Mouse (Mus musculus): ENCODE results near the gene Stom. TPM values are rescaled to one million over a fixed set of nuclear protein-coding genes. Genes with fewer than 3 reads are reported as not detected.

Gene Stom
- polyA plus RNA-seq, 1 experiment from 2014 or later: 28.7 TPM

- Histone ChIP-seq H3K4me2 (ENCODE audit: low read length) (no peak overlapping the region), H3K4me3 (ENCODE audit: low read length) (no peak overlapping the region), H3K9me3 (ENCODE audit: control insufficient read depth, low read length) (no peaks in the 10 kb centered on the region), H3K27ac (ENCODE audit: low read depth, low read length) (no peak overlapping the region), H3K27me3 (replicated peaks; ENCODE audit: control insufficient read depth, insufficient read depth, low read length) (no peaks in the 10 kb centered on the region), H3K36me3 (ENCODE audit: control insufficient read depth, insufficient read depth, low read length) (no peaks in the 10 kb centered on the region), H3K4me1 (ENCODE audit: control insufficient read depth, insufficient read depth, low read depth, low read length) (peaks cover 8% of the 10 kb centered on the region), H3K9ac (ENCODE audit: low read depth, low read length) (no peak overlapping the region)
- ATAC-seq: no peak
- WGBS: 68% methylated on average over 10 of the region's 10 CpGs
Observed at GRCm38 (mm10) chr2:35327583-35327982, 9.2 kb downstream of the Stom start.

GRCm38 (mm10) chr2:35326931-35327330, 9.8 kb downstream of the Stom start:
- Histone ChIP-seq H3K27ac (ENCODE audit: low read depth, low read length) (no peak overlapping the region), H3K4me2 (ENCODE audit: low read length) (no peak overlapping the region), H3K4me3 (ENCODE audit: low read length) (no peak overlapping the region), H3K4me1 (ENCODE audit: control insufficient read depth, insufficient read depth, low read depth, low read length) (peaks cover 15% of the 10 kb centered on the region), H3K9me3 (ENCODE audit: control insufficient read depth, low read length) (no peaks in the 10 kb centered on the region), H3K27me3 (replicated peaks; ENCODE audit: control insufficient read depth, insufficient read depth, low read length) (no peaks in the 10 kb centered on the region), H3K36me3 (ENCODE audit: control insufficient read depth, insufficient read depth, low read length) (no peaks in the 10 kb centered on the region), H3K9ac (ENCODE audit: low read depth, low read length) (no peak overlapping the region)
- no peak for ATAC-seq
- 81% methylated on average over 1 of the region's 1 CpGs for WGBS

- Histone ChIP-seq H3K9ac (ENCODE audit: low read depth, low read length) (no peak overlapping the region), H3K36me3 (ENCODE audit: control insufficient read depth, insufficient read depth, low read length) (no peaks in the 10 kb centered on the region), H3K4me3 (ENCODE audit: low read length) (no peak overlapping the region), H3K4me1 (ENCODE audit: control insufficient read depth, insufficient read depth, low read depth, low read length) (peaks cover 18% of the 10 kb centered on the region), H3K27me3 (replicated peaks; ENCODE audit: control insufficient read depth, insufficient read depth, low read length) (no peaks in the 10 kb centered on the region), H3K27ac (ENCODE audit: low read depth, low read length) (no peak overlapping the region), H3K4me2 (ENCODE audit: low read length) (no peak overlapping the region), H3K9me3 (ENCODE audit: control insufficient read depth, low read length) (no peaks in the 10 kb centered on the region)
- ATAC-seq: no peak
- WGBS: 72% methylated on average over 10 of the region's 10 CpGs
Observed at GRCm38 (mm10) chr2:35325930-35326329, 10.8 kb downstream of the Stom start.

DNA sequence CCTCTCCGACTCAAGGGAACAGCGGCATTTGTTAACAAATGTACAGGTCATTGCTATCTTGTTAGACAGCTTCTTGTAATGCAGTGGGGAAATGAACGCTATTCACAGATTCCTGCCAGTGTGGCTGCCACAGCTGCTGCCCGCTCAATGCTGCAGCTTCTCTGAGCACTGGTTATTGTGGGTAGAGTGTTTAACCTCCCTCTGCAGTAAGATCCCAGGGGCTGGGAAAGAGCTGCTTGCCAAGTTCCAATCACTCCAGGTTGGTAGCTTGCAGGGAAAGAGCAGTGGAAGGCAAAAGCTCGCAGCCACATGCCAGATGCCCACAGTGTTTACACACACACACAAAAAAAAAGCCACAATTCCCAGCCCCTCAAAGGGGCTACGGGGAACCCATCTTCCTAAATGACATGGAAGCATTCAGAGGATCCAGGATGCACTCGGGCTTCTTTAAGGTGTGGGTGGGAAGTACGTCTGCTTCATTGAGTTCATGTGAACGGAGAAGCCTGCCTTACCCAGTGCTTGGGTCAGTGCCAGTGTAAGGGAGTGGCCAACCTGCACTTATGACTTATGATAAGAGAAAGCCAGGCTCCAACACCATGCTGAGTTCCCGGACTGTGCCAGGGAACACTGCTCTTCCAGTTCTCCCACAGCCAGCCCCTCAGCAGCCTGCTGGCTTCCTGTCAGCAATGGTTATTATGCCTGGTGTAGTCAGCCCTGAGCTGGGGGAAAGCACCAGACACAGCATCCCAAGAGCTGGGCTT, 14.2 kb downstream of the Stom start:
- 42% methylated on average over 10 of the region's 10 CpGs for WGBS
- Histone ChIP-seq H3K4me3 (ENCODE audit: low read length) (no peak overlapping the region), H3K27me3 (replicated peaks; ENCODE audit: control insufficient read depth, insufficient read depth, low read length) (no peaks in the 10 kb centered on the region), H3K9me3 (ENCODE audit: control insufficient read depth, low read length) (no peaks in the 10 kb centered on the region), H3K36me3 (ENCODE audit: control insufficient read depth, insufficient read depth, low read length) (no peaks in the 10 kb centered on the region), H3K27ac (ENCODE audit: low read depth, low read length) (peak overlapping the region; percentile 54), H3K4me2 (ENCODE audit: low read length) (peak overlapping the region; percentile 1; the same call in 1 of the 2 replicates), H3K9ac (ENCODE audit: low read depth, low read length) (no peak overlapping the region), H3K4me1 (ENCODE audit: control insufficient read depth, insufficient read depth, low read depth, low read length) (peaks cover 18% of the 10 kb centered on the region)
- ATAC-seq: peak; percentile 85

GRCm38 (mm10) chr2:35320399-35320798, 16.4 kb downstream of the Stom start:
- peaks cover 18% of the 10 kb centered on the region for H3K4me1 ChIP-seq (ENCODE audit: control insufficient read depth, insufficient read depth, low read depth, low read length)
- H3K4me2 ChIP-seq (ENCODE audit: low read length): no peak overlapping the region
- no peaks in the 10 kb centered on the region for H3K36me3 ChIP-seq (ENCODE audit: control insufficient read depth, insufficient read depth, low read length)
- 92% methylated on average over 15 of the region's 15 CpGs for WGBS
- no peak overlapping the region for H3K9ac ChIP-seq (ENCODE audit: low read depth, low read length)
- no peak overlapping the region for H3K4me3 ChIP-seq (ENCODE audit: low read length)
- no peak for ATAC-seq
- H3K27me3 ChIP-seq (replicated peaks; ENCODE audit: control insufficient read depth, insufficient read depth, low read length): no peaks in the 10 kb centered on the region
- H3K9me3 ChIP-seq (ENCODE audit: control insufficient read depth, low read length): no peaks in the 10 kb centered on the region
- no peak overlapping the region for H3K27ac ChIP-seq (ENCODE audit: low read depth, low read length)

GRCm38 (mm10) chr2:35318405-35318804, 18.4 kb downstream of the Stom start:
- peaks cover 17% of the 10 kb centered on the region for H3K4me1 ChIP-seq (ENCODE audit: control insufficient read depth, insufficient read depth, low read depth, low read length)

DNA sequence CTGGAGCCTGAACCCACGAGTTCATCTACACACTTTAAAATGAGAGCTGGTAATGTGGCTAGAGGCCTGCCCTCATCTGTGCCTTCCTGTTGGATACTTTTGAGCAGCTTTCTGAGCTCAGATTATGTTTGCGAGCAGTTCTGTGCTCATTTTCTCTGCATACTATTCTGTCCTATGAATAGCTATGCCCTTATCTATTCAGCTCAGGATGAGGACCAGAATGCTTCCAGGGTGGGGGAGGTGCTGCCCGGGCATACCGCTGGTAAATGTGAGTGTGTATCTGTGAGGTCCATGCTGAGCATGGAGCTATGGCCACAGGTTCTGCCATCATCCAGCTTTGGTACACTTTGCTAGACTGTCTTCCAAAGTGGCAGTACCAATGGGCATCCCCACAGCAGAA, 19.2 kb downstream of the Stom start:
- H3K36me3 ChIP-seq (ENCODE audit: control insufficient read depth, insufficient read depth, low read length): no peaks in the 10 kb centered on the region
- no peak overlapping the region for H3K9ac ChIP-seq (ENCODE audit: low read depth, low read length)
- 84% methylated on average over 4 of the region's 4 CpGs for WGBS
- H3K27me3 ChIP-seq (replicated peaks; ENCODE audit: control insufficient read depth, insufficient read depth, low read length): no peaks in the 10 kb centered on the region
- H3K4me3 ChIP-seq (ENCODE audit: low read length): no peak overlapping the region
- no peak overlapping the region for H3K4me2 ChIP-seq (ENCODE audit: low read length)
- no peaks in the 10 kb centered on the region for H3K9me3 ChIP-seq (ENCODE audit: control insufficient read depth, low read length)
- no peak overlapping the region for H3K27ac ChIP-seq (ENCODE audit: low read depth, low read length)
- ATAC-seq: no peak
- peaks cover 10% of the 10 kb centered on the region for H3K4me1 ChIP-seq (ENCODE audit: control insufficient read depth, insufficient read depth, low read depth, low read length)

More at GRCm38 (mm10) chr2:35318405-35318804, 18.4 kb downstream of the Stom start:
- ATAC-seq: no peak
- no peaks in the 10 kb centered on the region for H3K9me3 ChIP-seq (ENCODE audit: control insufficient read depth, low read length)
- no peaks in the 10 kb centered on the region for H3K36me3 ChIP-seq (ENCODE audit: control insufficient read depth, insufficient read depth, low read length)
- H3K9ac ChIP-seq (ENCODE audit: low read depth, low read length): no peak overlapping the region
- 85% methylated on average over 12 of the region's 12 CpGs for WGBS
- no peak overlapping the region for H3K4me3 ChIP-seq (ENCODE audit: low read length)
- no peak overlapping the region for H3K27ac ChIP-seq (ENCODE audit: low read depth, low read length)
- no peak overlapping the region for H3K4me2 ChIP-seq (ENCODE audit: low read length)
- no peaks in the 10 kb centered on the region for H3K27me3 ChIP-seq (replicated peaks; ENCODE audit: control insufficient read depth, insufficient read depth, low read length)

GRCm38 (mm10) chr2:35314300-35314699, 22.5 kb downstream of the Stom start:
- 37% methylated on average over 3 of the region's 3 CpGs for WGBS

DNA sequence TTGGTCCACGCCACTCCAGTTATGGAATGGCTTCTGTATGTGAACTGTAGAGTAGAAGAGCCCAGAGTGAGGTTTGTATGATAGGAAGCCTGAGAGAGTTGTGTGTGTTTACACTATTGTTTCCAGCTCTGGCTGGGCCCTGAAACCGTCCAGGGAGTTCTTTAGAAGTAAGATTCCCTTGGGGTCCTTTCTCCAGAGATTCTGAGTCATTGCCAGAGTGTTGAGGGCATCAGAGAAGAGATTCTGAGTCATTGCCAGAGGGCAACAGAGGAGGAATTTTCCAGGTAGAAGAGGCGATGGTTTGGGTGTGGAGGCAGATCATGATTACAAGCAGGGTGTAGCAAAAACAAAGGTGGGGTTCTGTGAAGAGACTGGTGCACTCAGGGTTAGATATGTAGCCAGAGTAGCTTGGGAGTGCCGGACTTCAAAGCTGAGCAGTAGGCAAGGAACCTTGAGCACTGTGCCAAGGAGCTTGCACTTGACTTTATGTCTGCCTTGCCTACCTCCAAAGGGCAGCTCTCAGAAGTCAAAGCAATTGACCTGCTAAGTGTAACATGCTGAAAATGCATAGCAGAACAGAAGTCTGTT, 26.8 kb downstream of the Stom start:
- WGBS: 88% methylated on average over 4 of the region's 4 CpGs
- Histone ChIP-seq H3K27me3 (replicated peaks; ENCODE audit: control insufficient read depth, insufficient read depth, low read length) (no peaks in the 10 kb centered on the region), H3K4me3 (ENCODE audit: low read length) (no peak overlapping the region), H3K27ac (ENCODE audit: low read depth, low read length) (no peak overlapping the region), H3K9ac (ENCODE audit: low read depth, low read length) (no peak overlapping the region), H3K4me1 (ENCODE audit: control insufficient read depth, insufficient read depth, low read depth, low read length) (no peaks in the 10 kb centered on the region), H3K9me3 (ENCODE audit: control insufficient read depth, low read length) (no peaks in the 10 kb centered on the region), H3K4me2 (ENCODE audit: low read length) (no peak overlapping the region), H3K36me3 (ENCODE audit: control insufficient read depth, insufficient read depth, low read length) (no peaks in the 10 kb centered on the region)
- no peak for ATAC-seq

More at GRCm38 (mm10) chr2:35314300-35314699, 22.5 kb downstream of the Stom start:
- Histone ChIP-seq H3K27ac (ENCODE audit: low read depth, low read length) (no peak overlapping the region), H3K4me1 (ENCODE audit: control insufficient read depth, insufficient read depth, low read depth, low read length) (no peaks in the 10 kb centered on the region), H3K36me3 (ENCODE audit: control insufficient read depth, insufficient read depth, low read length) (no peaks in the 10 kb centered on the region), H3K4me2 (ENCODE audit: low read length) (no peak overlapping the region), H3K4me3 (ENCODE audit: low read length) (no peak overlapping the region), H3K27me3 (replicated peaks; ENCODE audit: control insufficient read depth, insufficient read depth, low read length) (no peaks in the 10 kb centered on the region), H3K9ac (ENCODE audit: low read depth, low read length) (no peak overlapping the region), H3K9me3 (ENCODE audit: control insufficient read depth, low read length) (no peaks in the 10 kb centered on the region)
- no peak for ATAC-seq
